Mouse (Mus musculus): Measurements from ENCODE around the gene Tomt. TPM values are rescaled to one million over a fixed set of nuclear protein-coding genes. Genes with fewer than 3 reads are reported as not detected.

The Tomt gene
- total and polyA plus RNA-seq, 3 experiments = 0.07 to 1.3 (median 1.1) TPM

DNA sequence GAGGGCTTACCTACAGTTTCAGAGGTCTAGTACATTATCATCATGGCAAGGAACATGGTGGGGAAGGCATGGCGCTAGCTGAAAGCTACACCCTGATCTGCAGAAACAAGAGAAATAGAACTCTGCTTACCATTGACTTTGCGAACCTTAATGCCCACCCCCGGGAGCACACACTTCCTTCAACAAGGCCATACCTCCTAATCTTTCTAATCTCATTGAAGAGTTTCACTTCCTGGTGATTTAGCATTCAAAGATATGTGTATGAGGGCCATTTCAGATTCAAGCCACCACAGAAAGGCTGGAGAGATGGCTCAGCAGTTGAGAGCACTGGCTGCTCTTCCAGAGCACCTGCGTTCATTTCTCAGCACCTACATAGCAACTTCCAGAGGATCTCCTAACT, 49.1 kb downstream of the Tomt start, which contains the start of gene Folr2:
TSS of gene Folr2 (minus strand) at position 101 of the 400 bp plus-strand sequence.
- DNase-seq (ENCODE audit: extremely low read depth) = no peak
- H3K9me3 ChIP-seq (replicated peaks; ENCODE audit: low read length) = no peaks in the 10 kb centered on the region
- H3K36me3 ChIP-seq (replicated peaks in 1 of 2; ENCODE audit: control insufficient read depth in 1 of 2, insufficient read depth in 1 of 2, low read length in 1 of 2) = no peaks in the 10 kb centered on the region
- no peak for TF ChIP-seq JUN (IDR thresholded peaks at IDR 0.05; ENCODE audit: insufficient read depth, low read depth, low read length)
- TF ChIP-seq RAD21 (IDR thresholded peaks at IDR 0.05; ENCODE audit: low read depth, low read length) = no peak
- TF ChIP-seq EP300 (IDR thresholded peaks at IDR 0.05; ENCODE audit: low read length) = no peak
- no peak for TF ChIP-seq IRF4 (IDR thresholded peaks at IDR 0.05; ENCODE audit: low read depth, low read length)
- dilution Hi-C loops (cut with MboI; ENCODE audit: extremely low pct_ligation_motif_present, extremely low pct_unique_long_range_greater_than_20kb, low sequenced_read_pairs) = no loop called here
- no peak within 1 kb of the TSS for H3K27ac ChIP-seq (ENCODE audit: insufficient read depth, low read depth)
- H3K4me1 ChIP-seq (ENCODE audit: control insufficient read depth in 1 of 2, insufficient read depth in 2 of 2) = peaks cover 4 to 22% of the 10 kb centered on the region in 2 experiments; a peak in 2 of 4 replicates
- no peaks in the 10 kb centered on the region for H3K27me3 ChIP-seq (replicated peaks)
- no peak within 1 kb of the TSS for H3K9ac ChIP-seq (ENCODE audit: insufficient read depth, low read depth)
- H3K4me2 ChIP-seq (ENCODE audit: insufficient read depth, low read depth, poor library complexity, severe bottlenecking) = no peak within 1 kb of the TSS
- no peaks in the 10 kb centered on the region for H3K79me2 ChIP-seq (replicated peaks; ENCODE audit: control insufficient read depth, extremely low read depth, insufficient read depth, poor library complexity, severe bottlenecking)
- in situ Hi-C loops (cut with MboI; ENCODE audit: low pct_ligation_motif_present, low pct_unique_long_range_greater_than_20kb, low sequenced_read_pairs) = no loop called here
- no peak within 1 kb of the TSS for H3K4me3 ChIP-seq (replicated peaks in 1 of 3; ENCODE audit: low read depth in 2 of 3, low read length in 2 of 3, poor library complexity in 1 of 3)

GRCm38 (mm10) chr7:101853816-101854215, 52.3 kb downstream of the Tomt start:
- Histone ChIP-seq H3K27ac (ENCODE audit: insufficient read depth, low read depth) (no peak overlapping the region), H3K9ac (ENCODE audit: insufficient read depth, low read depth) (no peak overlapping the region), H3K4me2 (ENCODE audit: insufficient read depth, low read depth, poor library complexity, severe bottlenecking) (no peak overlapping the region), H3K79me2 (replicated peaks; ENCODE audit: control insufficient read depth, extremely low read depth, insufficient read depth, poor library complexity, severe bottlenecking) (no peaks in the 10 kb centered on the region), H3K4me1 (ENCODE audit: control insufficient read depth in 1 of 2, insufficient read depth in 2 of 2) (peaks cover 4 to 28% of the 10 kb centered on the region in 2 experiments; a peak in 3 of 4 replicates), H3K36me3 (replicated peaks in 1 of 2; ENCODE audit: control insufficient read depth in 1 of 2, insufficient read depth in 1 of 2, low read length in 1 of 2) (no peaks in the 10 kb centered on the region), H3K27me3 (replicated peaks) (no peaks in the 10 kb centered on the region), H3K9me3 (replicated peaks; ENCODE audit: low read length) (no peaks in the 10 kb centered on the region), H3K4me3 (replicated peaks in 1 of 3; ENCODE audit: low read depth in 2 of 3, low read length in 2 of 3, poor library complexity in 1 of 3) (no peak overlapping the region)
- dilution Hi-C loops (cut with MboI; ENCODE audit: extremely low pct_ligation_motif_present, extremely low pct_unique_long_range_greater_than_20kb, low sequenced_read_pairs) = no loop called here
- no peak for DNase-seq (ENCODE audit: extremely low read depth)
- in situ Hi-C loops (cut with MboI; ENCODE audit: low pct_ligation_motif_present, low pct_unique_long_range_greater_than_20kb, low sequenced_read_pairs) = no loop called here
- TF ChIP-seq RCOR1 (conservative IDR thresholded peaks at IDR 0.05; ENCODE audit: low read depth, low read length) = no peak
- TF ChIP-seq MAZ (IDR thresholded peaks at IDR 0.05; ENCODE audit: low read depth, low read length) = no peak
- TF ChIP-seq USF1 (IDR thresholded peaks at IDR 0.05; ENCODE audit: low read depth, low read length) = no peak
- TF ChIP-seq ELF1 (IDR thresholded peaks at IDR 0.05; ENCODE audit: low read depth, low read length) = no peak
- no peak for TF ChIP-seq SMC3 (IDR thresholded peaks at IDR 0.05; ENCODE audit: low read depth, low read length)
- TF ChIP-seq GABPA (IDR thresholded peaks at IDR 0.05; ENCODE audit: insufficient replicate concordance, low read depth, low read length) = no peak
- no peak for TF ChIP-seq ZC3H11A (IDR thresholded peaks at IDR 0.05; ENCODE audit: low read depth, low read length)
- TF ChIP-seq CTCF (conservative IDR thresholded peaks at IDR 0.05 in 1 of 2, IDR thresholded peaks at IDR 0.05 in 1 of 2; ENCODE audit: low read depth in 2 of 2, low read length in 2 of 2) = no peak

DNA sequence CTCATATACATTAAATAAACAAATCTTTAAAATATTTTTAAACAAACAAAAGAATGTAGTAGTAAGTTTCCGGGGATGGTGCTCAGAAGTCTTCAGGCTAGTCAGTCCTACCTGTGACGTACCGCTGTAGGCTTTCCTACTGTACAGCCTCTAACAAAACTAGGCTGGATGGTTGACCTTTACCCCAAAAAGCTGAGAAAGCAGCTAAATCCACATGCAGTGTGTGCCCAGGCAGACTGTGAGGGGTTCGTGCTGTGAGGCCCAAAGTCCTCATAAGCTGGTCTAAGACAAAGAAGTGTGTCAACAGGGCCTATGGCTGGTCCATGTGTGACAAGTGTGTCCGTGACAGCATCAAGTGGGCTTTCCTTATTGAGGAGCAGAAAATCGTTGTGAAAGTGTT, 53.3 kb downstream of the Tomt start:
- in situ Hi-C loops (cut with MboI; ENCODE audit: low pct_ligation_motif_present, low pct_unique_long_range_greater_than_20kb, low sequenced_read_pairs) (no loop called here), dilution Hi-C loops (cut with MboI; ENCODE audit: extremely low pct_ligation_motif_present, extremely low pct_unique_long_range_greater_than_20kb, low sequenced_read_pairs) (no loop called here)
- Histone ChIP-seq H3K9me3 (replicated peaks; ENCODE audit: low read length) (no peaks in the 10 kb centered on the region), H3K4me2 (ENCODE audit: insufficient read depth, low read depth, poor library complexity, severe bottlenecking) (no peak overlapping the region), H3K79me2 (replicated peaks; ENCODE audit: control insufficient read depth, extremely low read depth, insufficient read depth, poor library complexity, severe bottlenecking) (no peaks in the 10 kb centered on the region), H3K4me1 (ENCODE audit: control insufficient read depth in 1 of 2, insufficient read depth in 2 of 2) (peaks cover 0 to 20% of the 10 kb centered on the region in 2 experiments; a peak in 3 of 4 replicates), H3K36me3 (replicated peaks in 1 of 2; ENCODE audit: control insufficient read depth in 1 of 2, insufficient read depth in 1 of 2, low read length in 1 of 2) (no peaks in the 10 kb centered on the region), H3K4me3 (replicated peaks in 1 of 3; ENCODE audit: low read depth in 2 of 3, low read length in 2 of 3, poor library complexity in 1 of 3) (no peak overlapping the region), H3K9ac (ENCODE audit: insufficient read depth, low read depth) (no peak overlapping the region), H3K27ac (ENCODE audit: insufficient read depth, low read depth) (no peak overlapping the region), H3K27me3 (replicated peaks) (no peaks in the 10 kb centered on the region)
- TF ChIP-seq SIN3A (IDR thresholded peaks at IDR 0.05; ENCODE audit: low read length) (no peak), EP300 (IDR thresholded peaks at IDR 0.05; ENCODE audit: low read length) (no peak), CHD1 (IDR thresholded peaks at IDR 0.05; ENCODE audit: low read depth, low read length) (no peak), ZNF384 (IDR thresholded peaks at IDR 0.05; ENCODE audit: low read depth, low read length) (no peak), KAT2A (IDR thresholded peaks at IDR 0.05; ENCODE audit: insufficient replicate concordance, low read length) (no peak), IRF4 (IDR thresholded peaks at IDR 0.05; ENCODE audit: low read depth, low read length) (no peak), CTCF (conservative IDR thresholded peaks at IDR 0.05 in 1 of 2, IDR thresholded peaks at IDR 0.05 in 1 of 2; ENCODE audit: low read depth in 2 of 2, low read length in 2 of 2) (no peak), RCOR1 (conservative IDR thresholded peaks at IDR 0.05; ENCODE audit: low read depth, low read length) (no peak), RAD21 (IDR thresholded peaks at IDR 0.05; ENCODE audit: low read depth, low read length) (no peak), BHLHE40 (IDR thresholded peaks at IDR 0.05; ENCODE audit: low read depth, low read length) (no peak), USF2 (conservative IDR thresholded peaks at IDR 0.05; ENCODE audit: low read depth, low read length) (no peak), POLR2AphosphoS2 (IDR thresholded peaks at IDR 0.05; ENCODE audit: low read depth, low read length) (no peak)
- DNase-seq (ENCODE audit: extremely low read depth) = no peak

Data from CH12.LX (cell line).